Comparison of ENCODE assay signal across 12 mouse cellular contexts in genomic region chr3:116120391-116120790, GRCm38 (mm10).
"Had no signal": no experiment of that assay in that cellular context is flagged by ENCODE, and none has a peak within 500 bp of the region (broad histone marks: within the 10 kb centered on the region; RNA-seq: fewer than 3 reads in every experiment).

No protein-coding gene starts in this region.

- DNase-seq: gastrocnemius, postnatal 14 days; gastrocnemius, postnatal 36 days; heart, adult 2 months; heart, postnatal 14 days; heart, postnatal 36 days; kidney, adult 11 months; kidney, adult 2 months; kidney, postnatal 10 days; kidney, postnatal 25 days; kidney, postnatal 4 days; layer of hippocampus, postnatal 36 days; left cerebral cortex, postnatal 4 days had no signal
